Mouse (Mus musculus) colon, adult 2 months (tissue): Measurements from ENCODE around the gene Faf2. TPM values are rescaled to one million over a fixed set of nuclear protein-coding genes. Genes with fewer than 3 reads are reported as not detected.

Experiments used
- polyA plus RNA-seq: library from polyadenylated mRNA; depleted of rRNA; stranded (reverse); fragments of >200 nt; gene quantifications from 2 replicates; pipeline ENCODE4 v1.2.3, GENCODE M21; 2012; rRNA removed

The Faf2 gene
- polyA plus RNA-seq, result 18.1 and 20.7 TPM in 2 replicates

DNA sequence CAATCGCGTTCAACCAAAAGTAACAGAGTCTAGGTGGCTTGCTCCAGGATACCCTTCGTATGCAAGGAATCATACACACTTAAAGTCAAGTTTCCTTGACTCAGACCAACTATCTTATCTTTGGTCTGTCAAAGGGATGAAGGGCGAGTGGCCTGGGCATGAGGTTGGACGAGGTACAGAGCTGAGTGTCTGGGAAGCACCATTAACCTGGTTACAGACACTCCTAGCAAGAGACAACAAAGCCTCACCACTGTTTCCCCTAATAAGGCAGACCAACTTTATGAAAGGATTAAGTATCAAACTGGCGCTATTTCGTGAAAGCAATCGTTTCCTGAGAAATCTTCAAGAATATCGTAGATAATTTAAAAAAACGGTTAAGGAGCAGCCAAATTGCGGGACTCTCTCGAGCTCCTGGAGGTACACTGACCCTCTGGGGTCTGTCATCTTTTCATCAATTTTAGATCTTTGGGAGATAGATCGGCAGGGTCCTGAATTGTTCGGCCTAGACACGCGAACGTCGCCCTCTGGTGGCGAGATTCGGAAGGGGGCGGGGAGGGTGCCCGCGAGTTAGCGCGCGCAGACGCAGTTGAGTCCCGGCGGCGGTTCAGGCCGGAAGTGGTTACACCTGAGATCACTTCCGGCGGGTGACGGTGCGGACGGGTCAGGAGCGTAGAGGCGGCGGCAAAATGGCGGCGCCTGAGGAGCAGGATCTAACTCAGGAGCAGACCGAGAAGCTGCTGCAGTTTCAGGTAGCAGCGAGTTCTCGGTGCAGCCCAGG is at the start of gene Faf2:
Gene Faf2 (plus strand): TSS at position 630 of the 778 bp plus-strand sequence.

DNA sequence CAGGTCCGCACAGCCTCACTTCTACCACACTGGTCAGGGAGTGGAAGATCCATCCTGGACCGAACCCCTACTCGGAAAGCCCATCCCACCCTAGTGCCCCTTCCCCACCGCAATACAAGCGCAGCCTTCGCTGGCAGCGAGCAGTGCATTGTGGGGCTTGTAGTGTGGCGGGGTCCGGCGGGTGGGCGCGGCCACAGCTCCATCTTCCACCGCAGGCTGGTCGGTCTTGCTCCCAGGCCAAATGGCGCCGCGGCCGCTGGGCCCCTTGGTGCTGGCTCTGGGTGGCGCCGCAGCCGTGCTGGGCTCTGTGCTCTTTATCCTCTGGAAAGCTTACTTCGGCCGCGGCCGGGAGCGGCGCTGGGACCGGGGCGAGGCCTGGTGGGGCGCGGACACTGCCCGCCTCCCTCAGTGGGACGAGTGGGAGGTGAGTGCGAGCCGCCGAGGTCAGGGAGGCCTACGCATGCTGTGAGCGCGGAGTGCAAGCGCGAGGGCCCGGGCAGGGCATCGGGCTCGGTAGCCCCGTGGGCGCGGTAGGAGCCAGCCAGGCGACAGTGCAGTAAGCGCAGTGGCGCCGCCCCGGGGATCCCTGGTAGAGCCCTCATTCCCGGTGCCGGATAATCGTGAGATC is 46.6 kb upstream of the Faf2 start, which contains the start of gene Arl10:
Gene Arl10 (plus strand): TSS at position 162 of the 628 bp plus-strand sequence.

DNA sequence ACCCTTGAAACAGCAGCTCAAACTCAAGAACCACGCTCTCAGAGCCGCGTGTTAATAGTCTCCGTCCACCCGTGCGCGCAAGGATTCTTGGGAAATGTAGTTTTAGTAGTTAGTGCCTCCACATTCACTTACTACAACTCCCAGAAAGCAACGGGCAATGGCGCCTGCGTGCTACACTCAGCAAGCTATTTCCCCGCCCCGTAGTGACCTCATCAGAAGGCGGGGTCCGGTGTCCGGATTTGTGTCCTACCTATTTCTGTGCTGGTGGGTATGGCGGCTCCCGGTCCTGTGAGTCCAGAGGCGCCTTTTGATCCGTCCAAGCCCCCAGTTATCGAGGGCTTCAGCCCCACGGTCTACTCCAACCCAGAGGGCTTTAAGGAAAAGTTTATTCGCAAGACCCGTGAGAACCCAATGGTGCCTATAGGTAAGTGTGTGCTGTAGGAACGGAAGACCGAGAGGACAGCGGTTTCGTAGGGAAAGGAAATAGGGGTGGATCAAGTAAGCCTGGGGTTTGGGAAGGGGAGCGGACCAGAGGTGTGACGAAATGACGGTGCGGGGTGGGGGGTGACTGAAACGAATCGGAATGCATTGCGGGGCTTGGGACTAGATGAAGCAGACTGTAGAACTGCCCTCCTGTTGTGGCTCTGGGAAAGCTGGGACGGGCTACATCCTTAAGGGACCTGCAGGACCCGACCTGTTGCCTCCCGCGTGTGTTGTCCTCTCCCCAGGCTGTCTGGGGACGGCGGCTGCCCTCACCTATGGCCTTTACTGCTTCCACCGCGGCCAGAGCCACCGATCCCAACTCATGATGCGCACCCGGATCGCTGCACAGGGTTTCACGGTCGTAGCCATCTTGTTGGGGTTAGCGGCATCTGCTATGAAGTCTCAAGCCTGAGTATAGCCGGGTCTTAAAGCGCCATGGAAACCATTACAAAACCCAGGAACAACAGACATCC is 31.3 kb upstream of the Faf2 start, which contains the start of the genes Nop16 and Higd2a:
Gene Nop16 (minus strand): TSS at position 95 of the 956 bp plus-strand sequence.
Gene Higd2a (plus strand): TSS at position 212 of the 956 bp plus-strand sequence.

DNA sequence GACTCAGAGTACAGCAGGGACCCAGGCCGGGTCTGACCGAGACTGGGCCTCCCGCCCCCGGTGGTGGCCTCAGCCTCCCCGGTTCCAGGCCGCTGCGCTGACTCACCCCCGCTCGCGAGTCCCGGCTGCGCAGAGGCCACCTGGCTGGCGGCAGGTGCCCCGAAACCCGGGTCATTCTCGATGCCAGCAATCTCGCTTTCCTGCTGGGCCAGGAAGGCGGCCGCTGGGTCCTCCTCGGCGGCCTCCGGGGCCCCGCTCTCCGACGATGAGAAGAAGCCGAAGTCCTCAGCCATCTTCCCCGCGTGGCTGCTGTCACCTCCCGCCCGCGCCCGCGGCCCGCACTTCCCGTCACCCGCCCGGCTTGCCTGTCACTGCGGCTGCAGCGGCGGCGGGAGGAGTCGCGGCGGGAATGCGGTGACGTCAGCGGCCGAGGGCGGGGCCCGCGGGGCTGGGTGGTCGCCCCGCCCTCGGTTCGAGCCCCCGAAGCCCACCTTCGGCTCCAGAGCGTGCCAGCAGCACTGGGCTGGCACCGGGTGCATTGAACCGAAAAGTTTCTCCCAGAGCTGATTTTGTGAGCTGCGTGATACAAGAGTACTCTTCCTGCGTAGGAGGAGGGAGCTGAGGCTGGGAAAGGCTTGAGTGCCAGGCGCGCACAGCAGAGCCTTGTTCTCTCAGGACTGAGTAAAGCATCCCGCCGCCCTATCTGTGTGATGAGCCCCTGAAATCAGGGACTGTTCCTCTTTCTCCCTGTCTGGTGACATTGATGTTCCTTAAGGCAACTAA is 10.4 kb upstream of the Faf2 start, which contains the start of gene Cltb:
Gene Cltb (minus strand): TSS at position 373 of the 783 bp plus-strand sequence.

DNA sequence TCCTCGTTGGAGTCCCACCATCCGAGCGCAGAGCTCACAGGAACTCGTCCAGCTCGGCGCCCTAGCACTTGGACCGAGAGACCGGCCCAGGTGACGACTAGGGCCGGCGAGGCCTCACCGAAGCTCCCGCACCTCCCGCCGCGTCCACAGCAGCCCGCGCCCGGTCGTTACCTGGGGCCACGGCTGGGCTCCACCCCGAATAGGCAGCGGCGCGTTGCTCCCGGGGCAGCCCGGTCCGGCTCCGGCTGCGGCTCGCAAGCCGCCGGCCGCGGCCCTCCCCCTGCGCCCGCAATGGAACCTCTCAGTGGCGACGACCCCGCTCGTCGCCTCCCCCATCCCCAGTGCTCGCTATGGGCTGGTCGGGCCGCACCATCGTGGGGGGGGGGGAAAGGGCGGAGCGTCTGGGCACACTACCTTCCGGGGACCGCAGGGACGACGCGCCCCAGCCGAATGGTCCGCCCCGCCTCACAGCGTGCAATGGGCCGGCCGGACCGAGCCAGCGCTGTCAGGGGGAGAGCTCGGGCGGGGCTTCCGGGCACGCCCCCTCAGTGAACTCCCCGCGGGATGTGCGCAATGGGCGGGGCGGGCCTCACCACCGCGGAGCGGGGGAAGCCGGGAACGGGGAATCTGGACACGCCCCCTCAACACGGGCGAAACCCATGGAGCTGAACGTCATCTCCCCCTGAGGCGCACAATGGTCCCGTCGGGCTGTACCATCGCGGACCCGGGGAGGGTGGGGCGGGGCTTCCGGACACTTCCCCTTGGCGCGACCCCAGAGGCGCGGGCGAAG is 72.2 kb downstream of the Faf2 start, which contains the start of gene Rnf44:
Gene Rnf44 (minus strand): TSS at position 350 of the 790 bp plus-strand sequence.

DNA sequence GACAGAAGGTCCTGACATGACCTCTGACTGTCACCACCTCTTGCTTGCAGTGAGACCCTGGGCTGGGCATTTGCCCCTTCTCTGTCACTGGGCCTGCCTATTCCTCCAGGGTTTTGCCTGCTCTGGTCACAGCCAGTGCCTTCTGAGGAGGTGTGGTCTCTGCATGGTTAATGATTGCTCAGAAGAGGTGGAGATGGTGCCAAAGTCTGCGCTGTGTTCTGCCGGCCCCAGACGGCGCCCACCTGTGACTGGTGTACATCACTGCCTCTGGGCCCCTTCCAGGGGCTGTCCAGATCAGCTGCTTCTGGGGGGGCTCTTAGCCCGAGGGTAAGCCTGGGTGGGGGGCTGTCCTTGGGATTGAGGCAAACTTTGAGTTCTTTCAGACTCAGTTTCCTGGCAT is 79.7 kb downstream of the Faf2 start, which contains the start of gene Cdhr2:
Gene Cdhr2 (plus strand): TSS at position 219 of the 400 bp plus-strand sequence.

Other genes with a start within 250 kb of the Faf2 start
- gene Thoc3, start 152.9 kb upstream of the Faf2 start, polyA plus RNA-seq, result 30.3 and 38.6 TPM in 2 replicates
- gene Simc1, start 118.0 kb upstream of the Faf2 start, polyA plus RNA-seq, result 2.8 and 4.6 TPM in 2 replicates
- gene 4833439L19Rik, start 56.3 kb upstream of the Faf2 start, polyA plus RNA-seq, result 143 and 174 TPM in 2 replicates
- 29.1 and 31.1 TPM in 2 replicates for gene Arl10, start 46.8 kb upstream of the Faf2 start, polyA plus RNA-seq
- 6.7 and 9.2 TPM in 2 replicates for gene Nop16, start 31.7 kb upstream of the Faf2 start, polyA plus RNA-seq
- gene Higd2a, start 31.6 kb upstream of the Faf2 start, polyA plus RNA-seq, result 270 and 271 TPM in 2 replicates
- gene Cltb, start 10.4 kb upstream of the Faf2 start, polyA plus RNA-seq, result 124 and 148 TPM in 2 replicates
- gene Rnf44, start 72.1 kb downstream of the Faf2 start, polyA plus RNA-seq, result 362 and 376 TPM in 2 replicates
- gene Cdhr2, start 79.7 kb downstream of the Faf2 start, polyA plus RNA-seq, result 295 and 365 TPM in 2 replicates
- gene Gprin1, start 128.1 kb downstream of the Faf2 start, polyA plus RNA-seq, result 0.62 and 0.85 TPM in 2 replicates
- 1.9 and 2.4 TPM in 2 replicates for gene Sncb, start 144.8 kb downstream of the Faf2 start, polyA plus RNA-seq
- not detected in 2 replicates for gene Eif4e1b, start 162.2 kb downstream of the Faf2 start, polyA plus RNA-seq
- gene Tspan17, start 167.6 kb downstream of the Faf2 start, polyA plus RNA-seq, result 12.3 and 22.9 TPM in 2 replicates